Mouse (Mus musculus): ENCODE measurements around the gene Cd79a.

DNA sequence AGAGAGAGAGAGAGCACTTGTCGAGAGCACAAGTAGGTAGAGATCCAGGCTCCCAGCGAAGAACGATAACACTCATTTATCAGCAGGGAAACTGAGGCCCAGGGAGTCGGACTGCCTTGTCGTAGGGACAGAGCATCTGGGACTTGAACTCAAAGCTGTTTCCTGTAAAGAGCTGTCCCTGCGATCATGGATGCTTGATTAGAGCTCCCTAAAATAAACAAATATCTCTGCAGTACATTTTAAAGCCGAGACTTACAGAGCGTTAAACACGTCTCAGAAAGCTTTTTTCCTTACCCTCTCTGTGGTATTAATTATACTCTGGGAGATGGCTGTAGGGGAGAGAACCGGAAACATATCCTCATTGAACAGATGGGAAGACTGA is 6.3 kb downstream of the Cd79a start:
- TF ChIP-seq POLR2A (IDR thresholded peaks at IDR 0.05; ENCODE audit: borderline replicate concordance, low read depth, low read length) (no peak), CTCF (IDR thresholded peaks at IDR 0.05; ENCODE audit: low read depth, low read length) (no peak)

Data from bone marrow macrophage, adult 2 months (primary cell).